Mouse (Mus musculus) gastrocnemius, postnatal 4 days (tissue): ENCODE measurements at regions not wholly inside any gene's neighbourhood (a gene's known extent, or its start where the extent isn't known, plus 50 kb on each side); places are given as distances from the start of the nearest gene placed in this dataset.

Source experiments
- DNase-seq, 2 experiments: peaks; one replicate each; pipeline ENCODE4 v3.0.0; 2021 to 2022; ENCODE audit warnings: low spot score in 2 of 2, mixed read lengths in 2 of 2

- DNase-seq, result no peak
Observed at GRCm38 (mm10) chr7:58488250-58488649, 167.7 kb upstream of the Atp10a start.
